Mouse (Mus musculus) testis, adult 10 weeks (tissue): ENCODE results near the gene Xylt1. TPM values are rescaled to one million over a fixed set of nuclear protein-coding genes. Genes with fewer than 3 reads are reported as not detected.

Experiments used
- polyA plus RNA-seq: library from polyadenylated mRNA; stranded (reverse); fragments of 350-450 nt; fragmentation: Illumina TruSeq; extraction: RNeasy Lipid Tissue Mini Kit (QIAGEN cat#74804); gene quantifications from one replicate; pipeline ENCODE4 v1.2.3, GENCODE M21; 2014; ENCODE audit warnings: low read depth, low replicate concordance

Gene Xylt1
- 1.8 TPM for polyA plus RNA-seq

DNA sequence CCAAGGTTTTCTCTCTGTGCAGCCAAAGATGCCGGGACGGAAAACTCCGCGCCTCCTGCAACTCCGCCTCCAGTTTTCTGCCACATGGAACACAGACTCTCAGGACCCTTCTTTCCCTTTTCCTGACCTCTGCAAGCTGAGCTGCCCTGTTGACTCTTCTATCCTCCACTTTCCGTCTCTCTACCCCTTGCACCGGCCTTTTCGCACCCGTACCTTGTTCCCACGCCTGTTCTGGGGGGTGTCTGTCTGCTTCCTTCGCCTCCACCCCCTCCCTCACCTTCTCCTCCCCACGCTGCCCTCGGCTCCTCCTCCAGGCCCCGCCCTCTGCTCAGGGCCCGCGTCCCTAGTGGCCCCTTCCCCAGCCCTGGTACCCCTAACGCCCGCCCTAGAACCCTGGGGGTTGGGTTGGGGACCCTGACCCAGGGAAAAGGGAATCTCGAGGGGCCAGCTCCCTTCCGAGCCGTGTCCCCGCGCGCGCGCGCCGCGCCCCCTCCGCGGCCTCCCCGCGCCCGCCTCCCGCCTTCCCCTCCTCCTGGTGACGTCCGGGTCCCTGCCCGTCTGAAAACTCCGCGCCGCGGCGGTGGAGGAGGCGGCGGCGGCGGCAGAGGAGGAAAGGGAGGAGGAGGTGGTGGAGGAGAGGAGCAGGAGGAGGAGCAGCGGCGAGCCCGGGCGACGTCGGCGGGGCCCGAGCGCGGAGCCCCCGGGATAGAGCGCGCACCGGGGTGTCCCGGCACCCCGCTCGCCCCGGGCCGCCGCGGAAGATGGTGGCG lies at the start of gene Xylt1:
Xylt1 (plus strand) TSS at position 562 of the 770 bp plus-strand sequence.

